Mouse (Mus musculus): ENCODE data around the gene Cldn14. TPM values are rescaled to one million over a fixed set of nuclear protein-coding genes. Genes with fewer than 3 reads are reported as not detected.

Gene Cldn14
- 1.0 and 2.3 TPM in 2 replicates for polyA plus RNA-seq (2012; rRNA removed)

GRCm38 (mm10) chr16:94008737-94009136, at the start of gene Cldn14:
TSS of gene Cldn14 (minus strand) at chr16:94008837.
- Histone ChIP-seq H3K36me3 (ENCODE audit: control insufficient read depth, insufficient read depth, low read length) (no peaks in the 10 kb centered on the region), H3K27ac (ENCODE audit: control insufficient read depth, insufficient read depth, low read depth, low read length) (no peak within 1 kb of the TSS), H3K4me1 (ENCODE audit: control insufficient read depth, insufficient read depth, low read length) (peaks cover 8% of the 10 kb centered on the region), H3K4me3 (ENCODE audit: control insufficient read depth, low read depth, low read length) (no peak within 1 kb of the TSS), H3K27me3 (ENCODE audit: control insufficient read depth, insufficient read depth, low read length) (no peaks in the 10 kb centered on the region)
- no peak for TF ChIP-seq CTCF (IDR thresholded peaks at IDR 0.05; ENCODE audit: control insufficient read depth, insufficient read depth, insufficient replicate concordance, low read depth, low read length)
- TF ChIP-seq POLR2A (IDR thresholded peaks at IDR 0.05; ENCODE audit: control insufficient read depth, low read depth, low read length): no peak

- Histone ChIP-seq H3K27ac (ENCODE audit: control insufficient read depth, insufficient read depth, low read depth, low read length) (no peak overlapping the region), H3K36me3 (ENCODE audit: control insufficient read depth, insufficient read depth, low read length) (no peaks in the 10 kb centered on the region), H3K27me3 (ENCODE audit: control insufficient read depth, insufficient read depth, low read length) (no peaks in the 10 kb centered on the region), H3K4me1 (ENCODE audit: control insufficient read depth, insufficient read depth, low read length) (no peaks in the 10 kb centered on the region), H3K4me3 (ENCODE audit: control insufficient read depth, low read depth, low read length) (no peak overlapping the region)
- TF ChIP-seq POLR2A (IDR thresholded peaks at IDR 0.05; ENCODE audit: control insufficient read depth, low read depth, low read length) (no peak), CTCF (IDR thresholded peaks at IDR 0.05; ENCODE audit: control insufficient read depth, insufficient read depth, insufficient replicate concordance, low read depth, low read length) (no peak)
These were observed 46.9 kb upstream of the Cldn14 start for GRCm38 (mm10) chr16:94055576-94055975.

- Histone ChIP-seq H3K27ac (ENCODE audit: control insufficient read depth, insufficient read depth, low read depth, low read length) (no peak overlapping the region), H3K4me1 (ENCODE audit: control insufficient read depth, insufficient read depth, low read length) (no peaks in the 10 kb centered on the region), H3K4me3 (ENCODE audit: control insufficient read depth, low read depth, low read length) (no peak overlapping the region), H3K27me3 (ENCODE audit: control insufficient read depth, insufficient read depth, low read length) (no peaks in the 10 kb centered on the region), H3K36me3 (ENCODE audit: control insufficient read depth, insufficient read depth, low read length) (no peaks in the 10 kb centered on the region)
- TF ChIP-seq CTCF (IDR thresholded peaks at IDR 0.05; ENCODE audit: control insufficient read depth, insufficient read depth, insufficient replicate concordance, low read depth, low read length) (no peak), POLR2A (IDR thresholded peaks at IDR 0.05; ENCODE audit: control insufficient read depth, low read depth, low read length) (no peak)
These were observed 46.5 kb upstream of the Cldn14 start for GRCm38 (mm10) chr16:94055176-94055575.

- H3K27me3 ChIP-seq (ENCODE audit: control insufficient read depth, insufficient read depth, low read length): no peaks in the 10 kb centered on the region
- no peak overlapping the region for H3K4me3 ChIP-seq (ENCODE audit: control insufficient read depth, low read depth, low read length)
- no peaks in the 10 kb centered on the region for H3K36me3 ChIP-seq (ENCODE audit: control insufficient read depth, insufficient read depth, low read length)
- no peak overlapping the region for H3K27ac ChIP-seq (ENCODE audit: control insufficient read depth, insufficient read depth, low read depth, low read length)
- H3K4me1 ChIP-seq (ENCODE audit: control insufficient read depth, insufficient read depth, low read length): no peaks in the 10 kb centered on the region
- TF ChIP-seq CTCF (IDR thresholded peaks at IDR 0.05; ENCODE audit: control insufficient read depth, insufficient read depth, insufficient replicate concordance, low read depth, low read length): no peak
- TF ChIP-seq POLR2A (IDR thresholded peaks at IDR 0.05; ENCODE audit: control insufficient read depth, low read depth, low read length): no peak
These were observed 41.7 kb upstream of the Cldn14 start for GRCm38 (mm10) chr16:94050368-94050767.

GRCm38 (mm10) chr16:94044996-94045395, 36.4 kb upstream of the Cldn14 start:
- no peaks in the 10 kb centered on the region for H3K36me3 ChIP-seq (ENCODE audit: control insufficient read depth, insufficient read depth, low read length)
- no peaks in the 10 kb centered on the region for H3K27me3 ChIP-seq (ENCODE audit: control insufficient read depth, insufficient read depth, low read length)
- no peak overlapping the region for H3K4me3 ChIP-seq (ENCODE audit: control insufficient read depth, low read depth, low read length)
- H3K27ac ChIP-seq (ENCODE audit: control insufficient read depth, insufficient read depth, low read depth, low read length): no peak overlapping the region
- TF ChIP-seq POLR2A (IDR thresholded peaks at IDR 0.05; ENCODE audit: control insufficient read depth, low read depth, low read length) (no peak), CTCF (IDR thresholded peaks at IDR 0.05; ENCODE audit: control insufficient read depth, insufficient read depth, insufficient replicate concordance, low read depth, low read length) (no peak)
- H3K4me1 ChIP-seq (ENCODE audit: control insufficient read depth, insufficient read depth, low read length): no peaks in the 10 kb centered on the region

GRCm38 (mm10) chr16:94043797-94044196, 35.2 kb upstream of the Cldn14 start:
- TF ChIP-seq POLR2A (IDR thresholded peaks at IDR 0.05; ENCODE audit: control insufficient read depth, low read depth, low read length): no peak
- TF ChIP-seq CTCF (IDR thresholded peaks at IDR 0.05; ENCODE audit: control insufficient read depth, insufficient read depth, insufficient replicate concordance, low read depth, low read length): no peak
- H3K4me1 ChIP-seq (ENCODE audit: control insufficient read depth, insufficient read depth, low read length): peaks cover 2% of the 10 kb centered on the region; the same call in 1 of the 2 replicates
- no peaks in the 10 kb centered on the region for H3K27me3 ChIP-seq (ENCODE audit: control insufficient read depth, insufficient read depth, low read length)
- no peaks in the 10 kb centered on the region for H3K36me3 ChIP-seq (ENCODE audit: control insufficient read depth, insufficient read depth, low read length)
- no peak overlapping the region for H3K4me3 ChIP-seq (ENCODE audit: control insufficient read depth, low read depth, low read length)
- H3K27ac ChIP-seq (ENCODE audit: control insufficient read depth, insufficient read depth, low read depth, low read length): no peak overlapping the region

GRCm38 (mm10) chr16:94041065-94041712, 32.6 kb upstream of the Cldn14 start:
- no peak for TF ChIP-seq POLR2A (IDR thresholded peaks at IDR 0.05; ENCODE audit: control insufficient read depth, low read depth, low read length)
- no peak for TF ChIP-seq CTCF (IDR thresholded peaks at IDR 0.05; ENCODE audit: control insufficient read depth, insufficient read depth, insufficient replicate concordance, low read depth, low read length)
- H3K27ac ChIP-seq (ENCODE audit: control insufficient read depth, insufficient read depth, low read depth, low read length): no peak overlapping the region
- H3K4me3 ChIP-seq (ENCODE audit: control insufficient read depth, low read depth, low read length): no peak overlapping the region
- peaks cover 2% of the 10 kb centered on the region; the same call in 1 of the 2 replicates for H3K4me1 ChIP-seq (ENCODE audit: control insufficient read depth, insufficient read depth, low read length)
- no peaks in the 10 kb centered on the region for H3K27me3 ChIP-seq (ENCODE audit: control insufficient read depth, insufficient read depth, low read length)
- H3K36me3 ChIP-seq (ENCODE audit: control insufficient read depth, insufficient read depth, low read length): no peaks in the 10 kb centered on the region

Data from testis, adult 2 months (tissue).